ENCODE assay signal across 8 mouse cellular contexts in the genomic region with DNA sequence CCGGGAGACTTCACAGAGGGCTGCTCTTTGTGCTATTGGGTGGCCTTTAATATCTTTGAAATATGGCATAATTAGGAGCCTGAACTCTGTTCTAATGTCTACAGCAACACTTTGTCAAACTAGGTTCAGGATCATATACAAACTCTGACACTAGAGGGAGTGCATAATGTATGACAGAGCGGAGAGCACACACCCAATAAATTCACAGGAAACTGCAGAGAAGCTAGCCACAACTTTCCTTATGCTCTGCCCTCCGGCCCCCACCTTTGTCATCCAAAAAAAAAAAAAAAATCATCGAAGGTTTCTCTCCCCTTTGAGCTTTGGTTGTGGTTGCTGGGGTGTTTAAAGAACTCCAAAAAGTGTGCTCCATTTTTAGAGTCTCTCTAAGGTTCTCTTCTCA.
DNase-seq lines count a peak whose midpoint lies in the region; ATAC-seq lines count a peak whose summit lies in the region.

No protein-coding gene starts in this region.

- H3K27me3 ChIP-seq in hindbrain, embryonic 16.5 days (replicated peaks; ENCODE audit: control insufficient read depth, insufficient read depth, low read length), result no peaks in the 10 kb centered on the region
- H3K27me3 ChIP-seq in hindbrain, embryonic 10.5 days (ENCODE audit: insufficient read depth, poor library complexity, severe bottlenecking), result no peaks in the 10 kb centered on the region

- no peak for DNase-seq in hindbrain, embryonic 10.5 days (ENCODE audit: low spot score)
- DNase-seq in 416B (ENCODE audit: low read depth), result peak; percentile 58
- peak; percentile 11 for DNase-seq in lung, postnatal 36 days
- no peak for DNase-seq in cerebellum, adult 8-10 months
- DNase-seq in adrenal gland, postnatal 4 days (ENCODE audit: low spot score in 2 of 2), result no peak

- H3K36me3 ChIP-seq in hindbrain, embryonic 16.5 days (ENCODE audit: control insufficient read depth, insufficient read depth, low read length), result no peaks in the 10 kb centered on the region
- H3K36me3 ChIP-seq in hindbrain, embryonic 10.5 days, result no peaks in the 10 kb centered on the region

- ATAC-seq in hindbrain, embryonic 16.5 days, result peak; percentile 34; the same call in 1 of the 2 replicates
- ATAC-seq in activated CD4-positive, CD25-positive, alpha-beta regulatory T cell, adult 4 months, result peak; percentile 92
- no peak for ATAC-seq in erythroid progenitor cell, adult 5-6 weeks (replicated peaks; ENCODE audit: low FRiP score, poor library complexity, severe bottlenecking)

- H3K4me3 ChIP-seq in hindbrain, embryonic 16.5 days (ENCODE audit: low read length), result no peak overlapping the region
- H3K4me3 ChIP-seq in hindbrain, embryonic 10.5 days, result no peak overlapping the region

- 37% methylated on average over 4 of the region's 4 CpGs for WGBS in hindbrain, embryonic 16.5 days
- WGBS in hindbrain, embryonic 10.5 days, result 68% methylated on average over 4 of the region's 4 CpGs

- no peaks in the 10 kb centered on the region for H3K4me1 ChIP-seq in hindbrain, embryonic 16.5 days (ENCODE audit: control insufficient read depth, insufficient read depth, low read depth, low read length)
- 0 out of 2 replicates have a peak, but pooled peaks cover 3% of the 10 kb centered on the region for H3K4me1 ChIP-seq in hindbrain, embryonic 10.5 days (replicated peaks)

- no peaks in the 10 kb centered on the region for H3K9me3 ChIP-seq in hindbrain, embryonic 16.5 days (ENCODE audit: control insufficient read depth, low read length)
- no peaks in the 10 kb centered on the region for H3K9me3 ChIP-seq in hindbrain, embryonic 10.5 days

- no peak overlapping the region for H3K9ac ChIP-seq in hindbrain, embryonic 16.5 days (ENCODE audit: low read depth, low read length)

- H3K27ac ChIP-seq in hindbrain, embryonic 16.5 days (ENCODE audit: low read depth, low read length), result no peak overlapping the region
- no peak overlapping the region for H3K27ac ChIP-seq in hindbrain, embryonic 10.5 days

- no peak overlapping the region for H3K4me2 ChIP-seq in hindbrain, embryonic 16.5 days (ENCODE audit: low read length)

Comparison
In these comparisons a context has a peak if more than half of its experiments do, and no peak if none do; other contexts are left out.
1. DNase-seq: peak in 416B (single experiment) and lung, postnatal 36 days (single experiment); none in hindbrain, embryonic 10.5 days (single experiment), cerebellum, adult 8-10 months (single experiment) and adrenal gland, postnatal 4 days (0 of 2).